Mouse (Mus musculus) frontal cortex, postnatal 10 days (tissue): ENCODE results near the gene Lsm2.

Experiments
- DNase-seq, 2 experiments: peaks; one replicate each; pipeline ENCODE4 v3.0.0; 2022; ENCODE audit warnings: low spot score in 2 of 2, mixed read lengths in 1 of 2

The Lsm2 gene

DNA sequence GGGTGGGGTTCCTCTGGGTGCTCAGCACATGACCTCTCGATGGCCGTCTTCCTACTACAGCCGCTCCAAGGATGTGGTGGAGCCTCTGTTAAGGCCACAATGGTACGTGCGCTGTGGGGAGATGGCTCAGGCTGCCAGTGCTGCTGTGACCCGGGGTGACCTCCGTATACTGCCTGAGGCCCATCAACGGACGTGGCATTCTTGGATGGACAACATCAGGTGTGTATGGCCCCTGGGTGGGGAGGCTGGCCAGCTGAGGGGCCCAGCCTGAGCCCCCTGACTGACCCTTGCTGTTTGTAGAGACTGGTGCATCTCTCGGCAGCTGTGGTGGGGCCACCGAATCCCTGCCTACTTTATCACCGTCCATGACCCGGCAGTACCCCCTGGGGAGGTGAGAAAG lies 30.8 kb downstream of the Lsm2 start:
- no peak for DNase-seq

DNA sequence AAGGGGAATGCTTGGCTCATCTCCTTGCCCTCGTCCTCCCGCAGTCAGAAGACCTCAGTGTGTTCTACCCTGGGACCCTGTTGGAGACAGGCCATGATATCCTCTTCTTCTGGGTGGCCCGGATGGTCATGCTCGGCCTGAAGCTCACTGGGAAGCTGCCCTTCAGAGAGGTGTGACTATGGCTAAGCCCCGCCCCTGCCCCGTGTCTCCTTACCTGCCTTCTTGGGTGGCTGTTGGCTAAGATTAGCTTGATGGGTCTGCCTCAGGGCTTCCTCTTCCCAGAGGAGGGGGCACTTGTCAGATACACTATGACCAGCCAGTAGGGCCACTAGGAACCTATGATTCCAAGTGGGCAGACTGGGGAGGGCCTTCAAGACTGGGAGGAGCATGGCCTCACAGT lies 31.6 kb downstream of the Lsm2 start:
- no peak for DNase-seq

DNA sequence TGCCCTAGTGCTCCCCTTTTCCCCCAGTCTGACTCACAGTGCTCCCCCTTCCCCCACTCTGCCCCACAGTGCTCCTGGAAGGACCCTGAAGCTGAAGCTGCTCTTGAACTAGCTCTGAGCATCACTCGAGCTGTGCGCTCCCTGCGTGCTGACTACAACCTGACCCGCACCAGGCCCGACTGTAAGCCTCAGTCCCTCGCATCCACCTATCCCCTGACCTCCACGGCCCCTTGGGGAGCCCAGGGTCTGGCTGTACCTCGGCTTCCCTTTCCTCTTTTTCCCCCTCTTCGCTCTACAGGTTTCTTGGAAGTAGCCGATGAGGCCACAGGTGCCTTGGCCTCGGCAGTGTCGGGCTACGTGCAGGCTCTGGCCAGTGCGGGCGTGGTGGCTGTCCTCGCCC lies 33.6 kb downstream of the Lsm2 start:
- no peak for DNase-seq

DNA sequence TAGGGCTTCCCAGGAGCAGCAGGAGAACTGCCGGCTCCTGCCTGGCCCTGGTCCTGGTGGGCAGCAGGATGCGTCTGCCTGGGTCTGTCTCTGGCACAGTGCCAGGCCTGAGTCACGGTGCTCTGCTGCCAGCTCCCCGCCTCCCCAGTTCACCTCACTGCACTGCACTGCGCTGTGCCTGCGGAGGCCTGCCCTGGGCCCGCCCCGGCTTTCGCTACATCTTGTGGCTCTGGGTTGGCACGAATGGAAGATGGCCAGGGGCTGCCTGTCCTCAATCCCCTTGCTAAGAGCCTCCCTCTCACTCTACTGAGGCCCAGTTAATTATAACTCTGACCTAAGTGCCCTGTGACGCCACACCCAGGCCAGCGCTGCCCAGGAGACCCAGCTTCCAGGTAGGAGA lies 34.7 kb downstream of the Lsm2 start, which contains the start of gene Vwa7:
Vwa7 (plus strand) TSS at position 204 of the 400 bp plus-strand sequence.
- DNase-seq, result no peak

- DNase-seq, result no peak
Measured at GRCm38 (mm10) chr17:35016791-35017705, 35.4 kb downstream of the Lsm2 start.

GRCm38 (mm10) chr17:35017706-35018030 lies 36.0 kb downstream of the Lsm2 start:
- no peak for DNase-seq

DNA sequence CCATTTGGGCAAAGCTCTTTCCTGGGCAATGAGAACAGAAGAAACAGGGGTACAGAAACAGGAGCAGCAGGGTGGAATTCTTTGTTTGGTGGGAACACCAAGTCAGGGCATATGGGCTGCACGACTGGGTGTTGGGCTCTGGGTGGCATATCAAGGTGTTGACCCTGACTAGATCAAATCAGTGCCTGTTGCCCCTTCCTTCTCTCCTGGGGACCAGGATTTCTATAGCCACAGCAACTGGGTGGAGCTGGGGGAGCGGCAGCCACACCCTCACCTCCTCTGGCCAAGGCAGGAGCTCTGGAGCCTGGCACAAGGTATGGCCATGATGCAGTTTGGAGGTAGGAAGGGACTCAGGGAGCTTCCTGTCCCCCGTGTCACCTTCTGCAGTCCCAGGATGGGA lies 36.5 kb downstream of the Lsm2 start:
- DNase-seq, result no peak

DNA sequence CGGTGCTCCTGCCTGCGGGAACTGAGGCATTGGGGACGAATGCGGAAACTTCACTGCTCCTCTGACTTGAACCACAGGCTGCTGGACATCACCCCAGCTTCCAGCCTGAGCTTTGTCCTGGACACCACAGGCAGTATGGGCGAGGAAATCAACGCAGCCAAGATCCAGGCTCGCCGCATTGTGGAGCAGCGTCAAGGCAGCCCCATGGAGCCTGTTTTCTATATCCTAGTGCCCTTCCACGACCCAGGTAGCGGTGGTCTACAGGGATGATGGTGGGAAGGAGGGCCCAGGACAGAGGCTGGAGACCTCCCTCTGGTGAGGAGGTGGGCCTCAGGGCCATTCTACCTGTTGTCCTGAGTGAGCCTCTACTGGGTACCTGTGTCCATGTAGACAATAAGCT lies 38.2 kb downstream of the Lsm2 start:
- no peak for DNase-seq

DNA sequence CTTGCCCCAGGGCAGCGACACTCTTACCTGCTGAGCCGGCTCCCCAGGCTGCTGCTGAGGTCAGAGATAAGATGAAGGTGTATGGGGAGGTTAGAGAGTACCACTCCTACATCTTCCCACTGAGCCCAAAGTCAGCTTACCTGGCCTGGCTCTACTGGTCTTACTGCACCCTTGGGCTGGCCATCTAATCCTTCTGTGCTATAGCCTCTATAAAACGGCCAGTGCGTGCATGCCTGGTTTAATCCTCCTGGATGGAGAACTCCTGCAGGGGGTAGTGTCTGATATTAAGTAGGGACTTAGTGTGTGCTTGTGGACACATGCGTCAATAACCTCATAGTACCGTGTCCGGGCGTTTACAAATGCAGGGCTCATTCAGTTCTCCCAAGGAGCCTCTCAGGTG lies 38.9 kb downstream of the Lsm2 start:
- DNase-seq, result no peak

DNA sequence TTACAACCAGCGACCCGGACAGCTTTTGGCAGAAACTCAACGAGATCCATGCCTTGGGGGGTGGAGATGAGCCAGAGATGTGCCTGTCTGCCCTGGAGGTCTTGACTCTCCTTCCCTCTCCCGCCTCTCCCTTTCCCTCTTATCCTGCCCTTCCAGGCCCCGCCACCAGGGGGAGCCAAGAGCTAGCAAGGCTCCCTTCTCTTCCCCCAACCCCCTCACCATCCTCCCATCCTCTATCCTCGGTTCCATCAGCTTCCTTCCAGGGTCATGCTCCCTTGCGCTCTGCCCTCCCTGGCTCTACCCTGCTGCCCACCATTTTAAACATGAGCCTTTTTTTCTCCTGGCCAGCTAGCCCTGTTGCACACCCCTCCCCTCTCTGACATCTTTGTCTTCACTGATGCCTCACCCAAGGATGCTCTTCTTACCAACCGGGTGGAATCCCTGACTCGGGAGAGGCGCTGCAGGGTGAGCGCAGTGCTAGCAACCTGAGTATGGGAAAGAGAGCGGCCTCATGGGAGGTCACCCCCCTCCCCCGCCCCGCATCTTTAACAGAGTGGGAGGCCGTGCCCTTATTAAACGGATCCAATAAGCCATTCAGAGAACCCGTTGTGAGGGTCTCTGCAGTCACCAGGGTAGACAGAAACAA lies 39.6 kb downstream of the Lsm2 start:
- peak; percentile 73 to 80 for DNase-seq

- no peak for DNase-seq
Measured at GRCm38 (mm10) chr17:35021842-35022477, 40.3 kb downstream of the Lsm2 start.

DNA sequence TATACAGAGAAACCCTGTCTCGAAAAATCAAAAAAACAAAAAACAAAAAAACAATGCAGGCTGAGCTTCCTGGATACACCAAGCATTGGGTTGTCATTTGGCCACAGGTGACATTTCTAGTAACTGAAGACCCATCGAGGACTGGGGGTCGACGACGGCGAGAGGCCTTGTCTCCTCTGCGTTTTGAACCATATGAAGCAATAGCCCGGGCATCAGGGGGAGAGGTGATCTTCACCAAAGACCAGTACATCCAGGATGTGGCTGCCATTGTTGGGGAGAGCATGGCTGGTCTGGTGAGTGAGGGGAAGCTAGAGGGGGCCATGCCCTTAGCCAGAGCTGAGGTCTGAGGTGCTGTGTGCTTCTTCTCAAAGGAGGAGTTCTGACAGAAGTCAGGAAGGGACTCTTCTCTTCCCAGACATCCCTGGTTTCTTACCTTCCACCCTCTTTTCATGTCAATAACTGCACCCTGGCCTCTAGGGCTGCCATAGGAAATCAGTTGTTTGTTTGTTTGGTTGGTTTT lies 40.9 kb downstream of the Lsm2 start:
- DNase-seq, result no peak

DNA sequence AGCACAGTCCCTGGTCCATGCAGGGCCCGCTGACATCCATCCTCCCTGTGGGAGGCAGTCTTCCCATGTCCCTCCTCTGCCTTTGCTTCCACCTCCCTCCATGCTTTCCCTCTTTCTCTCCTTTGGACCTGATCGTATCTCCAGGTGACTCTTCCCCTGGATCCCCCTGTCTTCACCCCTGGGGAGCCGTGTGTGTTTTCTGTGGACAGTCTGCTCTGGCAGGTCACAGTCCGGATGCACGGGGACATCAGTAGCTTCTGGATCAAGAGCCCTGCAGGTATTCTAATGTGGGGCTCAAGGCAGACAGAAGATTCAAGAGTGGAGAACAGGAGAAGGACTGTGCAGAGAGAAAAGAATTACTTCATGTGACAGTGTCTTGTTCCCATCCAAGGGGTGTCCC lies 41.6 kb downstream of the Lsm2 start:
- no peak for DNase-seq

GRCm38 (mm10) chr17:35023756-35024155 lies 42.1 kb downstream of the Lsm2 start:
- DNase-seq, result no peak

- DNase-seq, result no peak
Measured at GRCm38 (mm10) chr17:35024261-35024660, 42.6 kb downstream of the Lsm2 start.

- DNase-seq, result no peak
Measured at GRCm38 (mm10) chr17:35024691-35025488, 43.2 kb downstream of the Lsm2 start.

DNA sequence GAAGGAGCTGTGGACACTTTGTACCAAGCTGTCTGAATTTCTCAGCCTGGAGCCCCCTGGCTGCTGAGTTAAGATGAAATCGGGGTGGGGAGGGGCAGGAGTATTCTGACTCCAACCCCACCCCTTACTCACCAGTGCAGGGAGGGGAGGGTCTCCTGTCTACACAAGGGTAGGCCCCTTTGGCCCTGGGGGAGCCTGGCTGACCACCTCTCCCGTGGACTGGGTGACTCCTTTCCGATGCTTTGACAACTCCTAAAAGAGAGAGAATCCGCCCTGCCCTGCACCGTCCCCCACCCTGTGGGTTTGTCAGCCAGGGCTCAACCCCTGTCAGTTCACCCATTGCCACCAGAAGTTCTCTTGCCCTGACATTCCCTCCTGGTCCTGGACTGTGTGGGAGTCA lies 44.5 kb downstream of the Lsm2 start:
- no peak for DNase-seq

GRCm38 (mm10) chr17:35027277-35028068 lies 45.8 kb downstream of the Lsm2 start, which contains the start of gene Sapcd1:
Sapcd1 (minus strand) TSS chr17:35028016.
- DNase-seq, result peak; percentile 48 to 71

DNA sequence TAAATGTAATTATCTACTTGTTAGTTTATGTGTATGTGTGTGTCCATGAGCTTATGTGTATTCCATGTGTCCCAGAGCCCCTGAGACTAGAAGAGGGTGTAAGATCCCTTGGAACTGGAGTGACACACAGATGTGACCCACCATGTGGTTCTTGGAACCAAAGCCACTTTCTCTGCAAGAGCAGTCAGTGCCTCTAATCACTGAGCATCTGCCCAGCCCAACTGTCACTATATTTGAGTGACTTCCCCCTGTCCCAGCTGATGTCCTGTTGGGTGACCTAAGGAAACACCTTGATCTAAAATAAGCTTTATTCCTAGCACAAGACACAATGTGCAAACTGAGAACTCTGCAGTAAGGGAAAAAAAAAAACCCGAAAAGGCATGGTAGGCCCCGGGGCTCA lies 46.7 kb downstream of the Lsm2 start:
- no peak for DNase-seq

DNA sequence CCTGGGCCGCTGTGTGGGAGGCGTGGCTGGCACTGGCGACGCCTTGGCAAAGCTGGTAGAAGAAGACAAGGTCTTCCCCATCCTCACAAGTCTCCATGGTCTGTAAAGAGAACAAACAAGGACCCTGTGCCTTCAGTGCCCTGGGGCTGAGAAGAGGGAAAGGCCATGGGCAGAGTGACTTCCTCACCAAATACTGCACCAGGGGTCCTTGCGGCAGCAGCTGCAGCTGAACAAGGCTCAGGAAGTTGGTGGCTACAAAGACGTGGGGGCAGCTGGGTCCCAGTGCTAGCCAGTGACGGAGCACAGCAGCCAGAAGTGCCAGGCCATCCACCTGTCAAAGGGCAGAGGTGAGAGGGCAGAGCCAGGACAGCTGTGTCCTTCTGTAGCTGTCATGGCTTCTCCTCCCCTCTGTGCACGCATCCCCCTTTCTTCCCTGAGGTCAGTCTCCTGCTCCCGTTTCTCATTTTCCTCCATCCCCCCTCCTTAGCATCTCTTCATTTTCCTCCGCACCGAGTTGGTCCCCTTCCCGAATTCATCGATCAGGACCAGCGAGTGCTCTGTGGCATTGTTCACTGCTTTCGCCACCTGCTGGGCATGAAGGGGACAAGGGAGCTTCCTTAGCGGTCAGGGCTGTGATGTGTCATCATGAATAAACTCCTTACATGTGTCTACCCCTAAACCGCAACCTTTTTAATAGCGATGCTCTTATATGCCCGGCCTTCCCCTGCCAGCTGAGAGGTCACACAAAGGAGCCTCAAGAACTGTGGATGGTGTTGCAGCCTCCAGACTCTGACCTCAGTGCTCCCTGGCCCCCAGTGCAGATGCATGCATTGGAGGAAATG lies 48.2 kb downstream of the Lsm2 start:
- DNase-seq, result no peak
